Mouse (Mus musculus) bone marrow macrophage, adult 2 months (primary cell): Measurements from ENCODE around the gene H2al2a.

Source experiments
- CTCF ChIP-seq: IDR thresholded peaks from 2 replicates; pipeline ENCODE4 v1.5.1; 2012; ENCODE audit warnings: low read depth, mild to moderate bottlenecking, low read length, moderate library complexity
- POLR2A ChIP-seq: IDR thresholded peaks from 2 replicates; pipeline ENCODE4 v1.6.1; 2012; ENCODE audit warnings: mild to moderate bottlenecking, low read depth, low read length, borderline replicate concordance

GRCm38 (mm10) chr2:18029656-18030055 lies 32.9 kb upstream of the H2al2a start:
- no peak for TF ChIP-seq CTCF
- TF ChIP-seq POLR2A, result no peak
